Mouse (Mus musculus): ENCODE results near the gene Sestd1. TPM values are rescaled to one million over a fixed set of nuclear protein-coding genes. Genes with fewer than 3 reads are reported as not detected.

The Sestd1 gene
- total and polyA plus RNA-seq, 3 experiments, result not detected

GRCm38 (mm10) chr2:77245806-77246205 is 34.6 kb downstream of the Sestd1 start:
- H3K9me3 ChIP-seq (replicated peaks; ENCODE audit: insufficient read depth, low read length), result no peaks in the 10 kb centered on the region

GRCm38 (mm10) chr2:77242248-77242647 is 38.1 kb downstream of the Sestd1 start:
- TF ChIP-seq MAZ (IDR thresholded peaks at IDR 0.05; ENCODE audit: low read depth, low read length) (no peak), POLR2A (IDR thresholded peaks at IDR 0.05; ENCODE audit: control insufficient read depth in 1 of 2, insufficient read depth in 1 of 2, low read depth in 1 of 2, low read length in 2 of 2, poor library complexity in 1 of 2) (no peak), E2F4 (IDR thresholded peaks at IDR 0.05; ENCODE audit: borderline replicate concordance, low read depth, low read length) (no peak), SIN3A (IDR thresholded peaks at IDR 0.05; ENCODE audit: low read length) (no peak), ZC3H11A (IDR thresholded peaks at IDR 0.05; ENCODE audit: low read depth, low read length) (no peak), RAD21 (IDR thresholded peaks at IDR 0.05; ENCODE audit: low read depth, low read length) (no peak), TBP (IDR thresholded peaks at IDR 0.05; ENCODE audit: low read depth, low read length) (no peak), ZMIZ1 (IDR thresholded peaks at IDR 0.05; ENCODE audit: low read depth, low read length) (no peak), MAFK (IDR thresholded peaks at IDR 0.05; ENCODE audit: borderline replicate concordance, low read depth, low read length) (no peak), NRF1 (IDR thresholded peaks at IDR 0.05; ENCODE audit: insufficient read depth, low read depth, low read length, poor library complexity, severe bottlenecking) (no peak), MAX (IDR thresholded peaks at IDR 0.05; ENCODE audit: low read length) (no peak), GABPA (IDR thresholded peaks at IDR 0.05; ENCODE audit: low read depth, low read length) (no peak), POLR2AphosphoS5 (IDR thresholded peaks at IDR 0.05; ENCODE audit: borderline replicate concordance, low read depth, low read length) (no peak)
- H3K4me3 ChIP-seq (ENCODE audit: control insufficient read depth in 1 of 2, insufficient read depth in 1 of 2, low read depth in 2 of 2, low read length in 2 of 2), result no peak overlapping the region
- no peaks in the 10 kb centered on the region for H3K79me2 ChIP-seq (ENCODE audit: control insufficient read depth, insufficient read depth, low read length, poor library complexity)
- H3K9ac ChIP-seq (ENCODE audit: control insufficient read depth, low read depth, low read length, poor library complexity, severe bottlenecking), result no peak overlapping the region
- H3K27me3 ChIP-seq (ENCODE audit: control insufficient read depth in 1 of 2, insufficient read depth in 2 of 2, low read length in 2 of 2), result no peaks in the 10 kb centered on the region; a peak in 1 of 4 replicates
- H3K27ac ChIP-seq (ENCODE audit: control insufficient read depth, low read depth, low read length), result no peak overlapping the region
- no peaks in the 10 kb centered on the region for H3K9me3 ChIP-seq (replicated peaks; ENCODE audit: insufficient read depth, low read length)
- DNase-seq (ENCODE audit: low read depth, low spot score), result no peak
- no peaks in the 10 kb centered on the region for H3K4me1 ChIP-seq (ENCODE audit: control insufficient read depth in 1 of 2, insufficient read depth in 2 of 2, low read length in 2 of 2)
- H3K36me3 ChIP-seq (ENCODE audit: control insufficient read depth in 1 of 2, insufficient read depth in 2 of 2, low read length in 2 of 2), result no peaks in the 10 kb centered on the region

More at GRCm38 (mm10) chr2:77245806-77246205, 34.6 kb downstream of the Sestd1 start:
- no peaks in the 10 kb centered on the region for H3K79me2 ChIP-seq (ENCODE audit: control insufficient read depth, insufficient read depth, low read length, poor library complexity)
- DNase-seq (ENCODE audit: low read depth, low spot score), result no peak
- no peak for TF ChIP-seq JUND (IDR thresholded peaks at IDR 0.05; ENCODE audit: low read depth, low read length)
- TF ChIP-seq CHD1 (IDR thresholded peaks at IDR 0.05; ENCODE audit: low read depth, low read length), result no peak
- TF ChIP-seq MAZ (IDR thresholded peaks at IDR 0.05; ENCODE audit: low read depth, low read length), result no peak
- TF ChIP-seq ZKSCAN1 (IDR thresholded peaks at IDR 0.05; ENCODE audit: low read depth, low read length), result no peak
- TF ChIP-seq BHLHE40 (IDR thresholded peaks at IDR 0.05; ENCODE audit: borderline replicate concordance, low read depth, low read length), result no peak
- no peak for TF ChIP-seq POLR2AphosphoS2 (IDR thresholded peaks at IDR 0.05; ENCODE audit: low read length)
- no peak for TF ChIP-seq MYC (IDR thresholded peaks at IDR 0.05; ENCODE audit: low read depth, low read length)
- TF ChIP-seq TCF12 (IDR thresholded peaks at IDR 0.05; ENCODE audit: low read depth, low read length), result no peak
- TF ChIP-seq RCOR1 (IDR thresholded peaks at IDR 0.05; ENCODE audit: low read depth, low read length), result no peak
- TF ChIP-seq SMC3 (IDR thresholded peaks at IDR 0.05; ENCODE audit: low read depth, low read length), result no peak
- TF ChIP-seq TAL1 (IDR thresholded peaks at IDR 0.05; ENCODE audit: low read length), result no peak
- no peak for TF ChIP-seq E2F4 (IDR thresholded peaks at IDR 0.05; ENCODE audit: borderline replicate concordance, low read depth, low read length)
- no peak for TF ChIP-seq MAFK (IDR thresholded peaks at IDR 0.05; ENCODE audit: borderline replicate concordance, low read depth, low read length)
- H3K9ac ChIP-seq (ENCODE audit: control insufficient read depth, low read depth, low read length, poor library complexity, severe bottlenecking), result no peak overlapping the region
- no peak overlapping the region for H3K27ac ChIP-seq (ENCODE audit: control insufficient read depth, low read depth, low read length)
- H3K4me1 ChIP-seq (ENCODE audit: control insufficient read depth in 1 of 2, insufficient read depth in 2 of 2, low read length in 2 of 2), result no peaks in the 10 kb centered on the region
- no peak overlapping the region for H3K4me3 ChIP-seq (ENCODE audit: control insufficient read depth in 1 of 2, insufficient read depth in 1 of 2, low read depth in 2 of 2, low read length in 2 of 2)
- no peaks in the 10 kb centered on the region for H3K36me3 ChIP-seq (ENCODE audit: control insufficient read depth in 1 of 2, insufficient read depth in 2 of 2, low read length in 2 of 2)
- no peaks in the 10 kb centered on the region; a peak in 1 of 4 replicates for H3K27me3 ChIP-seq (ENCODE audit: control insufficient read depth in 1 of 2, insufficient read depth in 2 of 2, low read length in 2 of 2)
